Mouse (Mus musculus): ENCODE measurements around the gene Hrct1. TPM values are rescaled to one million over a fixed set of nuclear protein-coding genes. Genes with fewer than 3 reads are reported as not detected.

Hrct1 gene
- total RNA-seq, 2 experiments from 2014 or later, result 0.45 to 0.48 TPM

- DNase-seq (ENCODE audit: low spot score in 2 of 2), result no peak
Observed at GRCm38 (mm10) chr4:43727718-43728575, 959 bp downstream of the Hrct1 start.

GRCm38 (mm10) chr4:43728576-43728954 is 1.6 kb downstream of the Hrct1 start:
- DNase-seq (ENCODE audit: low spot score in 2 of 2), result no peak

GRCm38 (mm10) chr4:43729126-43729525 is 2.1 kb downstream of the Hrct1 start:
- no peak for DNase-seq (ENCODE audit: low spot score in 2 of 2)

GRCm38 (mm10) chr4:43729794-43730550 is 3.0 kb downstream of the Hrct1 start, which contains the start of gene Spaar:
TSS of gene Spaar (plus strand) at chr4:43730034.
- no peak for DNase-seq (ENCODE audit: low spot score in 2 of 2)

GRCm38 (mm10) chr4:43730750-43731297 is 3.8 kb downstream of the Hrct1 start:
- DNase-seq (ENCODE audit: low spot score in 2 of 2), result no peak

- no peak for DNase-seq (ENCODE audit: low spot score in 2 of 2)
Observed at GRCm38 (mm10) chr4:43732171-43732570, 5.2 kb downstream of the Hrct1 start.

- no peak for DNase-seq (ENCODE audit: low spot score in 2 of 2)
Observed at GRCm38 (mm10) chr4:43733186-43733585, 6.2 kb downstream of the Hrct1 start.

- no peak for DNase-seq (ENCODE audit: low spot score in 2 of 2)
Observed at GRCm38 (mm10) chr4:43737144-43737543, 10.2 kb downstream of the Hrct1 start.

- no peak for DNase-seq (ENCODE audit: low spot score in 2 of 2)
Observed at GRCm38 (mm10) chr4:43738989-43739674, 12.1 kb downstream of the Hrct1 start.

- DNase-seq (ENCODE audit: low spot score in 2 of 2), result no peak
Observed at GRCm38 (mm10) chr4:43741526-43741925, 14.5 kb downstream of the Hrct1 start.

- no peak for DNase-seq (ENCODE audit: low spot score in 2 of 2)
Observed at GRCm38 (mm10) chr4:43742637-43743036, 15.6 kb downstream of the Hrct1 start.

GRCm38 (mm10) chr4:43743099-43743498 is 16.1 kb downstream of the Hrct1 start:
- DNase-seq (ENCODE audit: low spot score in 2 of 2), result no peak

- DNase-seq (ENCODE audit: low spot score in 2 of 2), result no peak
Observed at GRCm38 (mm10) chr4:43745187-43745586, 18.2 kb downstream of the Hrct1 start.

- DNase-seq (ENCODE audit: low spot score in 2 of 2), result no peak
Observed at GRCm38 (mm10) chr4:43757213-43757612, 30.2 kb downstream of the Hrct1 start.

GRCm38 (mm10) chr4:43759571-43760418 is 32.8 kb downstream of the Hrct1 start:
- peak; percentile 24 to 43 for DNase-seq (ENCODE audit: low spot score in 2 of 2)

- peak; percentile 42 for DNase-seq (ENCODE audit: low spot score in 2 of 2)
Observed at GRCm38 (mm10) chr4:43760460-43760859, 33.5 kb downstream of the Hrct1 start.

- DNase-seq (ENCODE audit: low spot score in 2 of 2), result no peak
Observed at GRCm38 (mm10) chr4:43761336-43761735, 34.3 kb downstream of the Hrct1 start.

- peak; percentile 60 to 75 for DNase-seq (ENCODE audit: low spot score in 2 of 2)
Observed at GRCm38 (mm10) chr4:43763410-43763809, 36.4 kb downstream of the Hrct1 start.

GRCm38 (mm10) chr4:43768341-43768740 is 41.4 kb downstream of the Hrct1 start:
- no peak for DNase-seq (ENCODE audit: low spot score in 2 of 2)

- no peak for DNase-seq (ENCODE audit: low spot score in 2 of 2)
Observed at GRCm38 (mm10) chr4:43769374-43769773, 42.4 kb downstream of the Hrct1 start.
